Mouse (Mus musculus): ENCODE results near the gene Gm30302.
"Not testable (repeated sequence)": the region's sequence is repeated elsewhere in the genome, so short reads cannot be mapped to it uniquely, and the experiment has no call there.

Gene Gm30302

DNA sequence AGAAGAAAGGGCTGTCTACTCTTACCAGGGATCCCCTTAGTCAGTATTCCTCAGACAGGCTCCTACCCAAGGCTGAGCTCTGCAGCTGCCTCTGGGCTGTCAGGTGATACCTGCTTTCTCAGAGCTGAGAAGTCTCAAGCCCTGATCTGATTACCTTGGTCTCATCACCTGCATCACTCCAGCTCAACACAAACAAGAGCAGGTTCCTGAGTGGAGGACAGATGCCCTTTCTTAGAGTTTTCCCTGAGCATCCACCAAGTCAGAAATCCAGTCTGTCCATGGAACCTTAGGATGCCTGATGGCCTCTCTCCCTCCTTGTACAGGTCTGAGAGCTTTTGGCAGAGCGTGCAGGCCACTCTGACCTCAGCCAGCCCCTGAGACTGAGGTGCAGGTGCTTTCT, at the start of gene Gm30302:
TSS of gene Gm30302 (minus strand) at position 101 of the 400 bp plus-strand sequence.
- DNase-seq (ENCODE audit: low spot score in 2 of 2): no peak

GRCm38 (mm10) chr13:49846751-49847150, 48.0 kb upstream of the Gm30302 start:
- peak in 1 of 2 experiments; percentile 16 for DNase-seq (ENCODE audit: low spot score in 2 of 2)

GRCm38 (mm10) chr13:49846141-49846540, 47.3 kb upstream of the Gm30302 start:
- DNase-seq (ENCODE audit: low spot score in 2 of 2): no peak

DNA sequence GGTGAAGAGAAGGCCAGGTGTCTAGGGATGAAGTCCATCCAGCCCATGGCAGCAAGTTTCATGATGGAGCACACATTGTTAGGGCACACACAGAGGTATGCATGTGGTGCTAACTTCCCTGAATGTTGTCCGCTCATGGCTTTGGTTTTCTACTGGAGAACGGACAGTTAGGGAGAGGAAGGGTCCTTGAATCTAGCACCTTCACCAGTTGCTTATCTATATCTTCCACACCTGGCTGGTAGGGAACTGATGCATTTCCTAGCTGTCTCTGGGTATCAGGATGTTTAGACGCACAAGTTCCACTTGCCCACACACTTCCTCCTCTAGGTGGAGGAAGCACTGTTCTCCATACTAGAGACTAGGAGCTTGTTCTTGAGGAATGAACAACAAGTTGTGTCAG, 46.9 kb upstream of the Gm30302 start:
- DNase-seq (ENCODE audit: low spot score in 2 of 2): no peak

- peak in 1 of 2 experiments; percentile 41 for DNase-seq (ENCODE audit: low spot score in 2 of 2)
Observed at GRCm38 (mm10) chr13:49844071-49844470, 45.3 kb upstream of the Gm30302 start.

DNA sequence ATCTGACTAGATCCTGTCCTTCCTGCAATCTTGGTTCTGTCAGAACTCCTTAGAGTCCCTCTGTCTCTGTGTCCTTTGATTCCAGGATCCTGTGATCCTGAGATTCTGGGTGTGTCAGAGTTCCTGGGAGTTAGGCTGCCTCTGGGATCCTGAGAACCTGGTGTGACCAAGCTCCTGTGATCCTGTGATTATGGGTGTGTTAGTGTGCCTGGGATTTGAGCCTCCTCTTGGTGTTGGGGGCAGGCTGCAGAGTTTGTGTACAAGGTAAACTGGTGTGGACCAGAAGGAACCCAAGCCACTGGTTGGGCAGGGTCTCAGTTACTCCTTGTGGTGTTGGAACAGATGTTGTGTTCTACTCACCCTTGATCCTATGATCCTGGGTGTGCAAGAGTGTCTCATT, 42.4 kb upstream of the Gm30302 start:
- no peak for DNase-seq (ENCODE audit: low spot score in 2 of 2)

DNA sequence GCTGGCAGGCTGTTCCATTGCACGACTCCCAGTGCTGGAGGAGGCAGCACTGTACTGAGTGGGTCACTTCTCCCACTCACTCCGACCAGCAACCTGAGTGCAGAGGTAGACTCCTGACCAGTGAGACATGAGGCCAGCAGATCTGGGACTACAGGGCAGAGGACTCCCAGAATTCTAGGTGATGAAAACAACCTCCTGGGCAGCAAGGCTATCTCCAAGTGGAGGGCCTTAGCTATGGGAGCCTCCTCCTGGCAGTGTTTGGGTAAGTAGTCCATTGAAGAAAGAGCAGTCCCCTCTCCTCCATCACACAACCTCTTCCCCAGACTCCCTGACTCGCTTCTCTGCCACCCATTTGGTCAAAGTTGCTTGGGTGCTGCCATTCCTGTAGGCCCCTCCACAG, 31.6 kb upstream of the Gm30302 start:
- peak in 1 of 2 experiments; percentile 46 for DNase-seq (ENCODE audit: low spot score in 2 of 2)

DNA sequence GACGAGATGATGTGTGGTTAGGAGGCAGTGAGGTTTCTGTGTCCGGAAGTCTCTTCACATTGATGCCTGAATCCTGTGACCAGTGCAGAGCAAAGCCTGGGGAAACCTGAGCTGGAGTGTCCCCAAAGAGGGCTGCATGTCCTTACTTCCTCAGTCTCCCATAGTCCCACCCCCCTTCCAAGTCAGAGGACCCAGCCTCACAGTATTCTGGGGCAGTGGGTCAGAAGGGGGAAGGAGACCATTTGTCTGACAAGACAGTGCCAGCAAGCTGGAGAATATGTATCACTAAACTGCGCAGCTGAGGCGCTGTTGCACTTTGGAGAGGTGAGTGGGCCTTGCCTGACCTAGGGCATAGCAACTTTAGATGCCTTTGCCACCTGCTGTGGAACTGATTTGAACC, 26.5 kb upstream of the Gm30302 start:
- DNase-seq (ENCODE audit: low spot score in 2 of 2): peak in 1 of 2 experiments; percentile 43

- no peak for DNase-seq (ENCODE audit: low spot score in 2 of 2)
Observed at GRCm38 (mm10) chr13:49814958-49815357, 16.2 kb upstream of the Gm30302 start.

DNA sequence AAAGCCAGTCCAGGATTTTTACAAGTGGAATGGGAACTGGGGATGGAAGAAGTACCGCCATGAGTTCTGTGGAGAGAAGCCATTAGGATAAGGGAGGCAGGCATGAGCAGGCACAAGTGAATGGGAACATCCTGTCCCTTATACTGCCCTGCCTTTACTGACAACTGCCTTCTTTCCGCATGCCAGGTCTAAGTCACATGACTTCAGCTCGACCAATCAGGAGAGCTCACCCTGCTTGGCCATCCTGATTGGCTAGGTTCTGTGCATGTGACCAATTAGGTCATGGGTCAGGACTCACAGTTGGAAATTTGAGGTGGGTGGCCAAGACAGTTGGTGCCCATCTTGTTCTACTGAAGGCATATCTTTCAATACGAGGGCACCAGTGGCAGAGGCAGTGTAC, 15.6 kb upstream of the Gm30302 start:
- DNase-seq (ENCODE audit: low spot score in 2 of 2): peak in 1 of 2 experiments; percentile 44

DNA sequence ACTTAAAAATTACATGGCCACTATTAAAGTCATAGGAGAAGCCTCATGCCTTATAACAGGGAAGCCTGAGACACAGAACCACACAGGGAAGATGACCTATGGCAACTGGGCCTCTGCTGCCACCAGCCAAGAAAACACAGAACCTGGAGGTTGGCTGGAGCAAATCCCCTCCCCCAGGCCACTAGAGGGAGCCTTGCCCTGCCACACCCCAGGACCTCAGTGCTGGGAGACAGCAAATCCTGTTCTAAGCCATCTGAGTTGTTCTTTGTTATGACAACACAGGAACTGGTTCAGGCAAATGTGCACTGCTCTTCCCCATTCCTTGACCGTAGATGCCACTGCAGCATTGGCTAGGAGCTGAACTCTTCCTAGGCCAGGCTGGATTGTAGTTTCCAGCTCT, 8.3 kb upstream of the Gm30302 start:
- DNase-seq (ENCODE audit: low spot score in 2 of 2): peak; percentile 13 to 53

DNA sequence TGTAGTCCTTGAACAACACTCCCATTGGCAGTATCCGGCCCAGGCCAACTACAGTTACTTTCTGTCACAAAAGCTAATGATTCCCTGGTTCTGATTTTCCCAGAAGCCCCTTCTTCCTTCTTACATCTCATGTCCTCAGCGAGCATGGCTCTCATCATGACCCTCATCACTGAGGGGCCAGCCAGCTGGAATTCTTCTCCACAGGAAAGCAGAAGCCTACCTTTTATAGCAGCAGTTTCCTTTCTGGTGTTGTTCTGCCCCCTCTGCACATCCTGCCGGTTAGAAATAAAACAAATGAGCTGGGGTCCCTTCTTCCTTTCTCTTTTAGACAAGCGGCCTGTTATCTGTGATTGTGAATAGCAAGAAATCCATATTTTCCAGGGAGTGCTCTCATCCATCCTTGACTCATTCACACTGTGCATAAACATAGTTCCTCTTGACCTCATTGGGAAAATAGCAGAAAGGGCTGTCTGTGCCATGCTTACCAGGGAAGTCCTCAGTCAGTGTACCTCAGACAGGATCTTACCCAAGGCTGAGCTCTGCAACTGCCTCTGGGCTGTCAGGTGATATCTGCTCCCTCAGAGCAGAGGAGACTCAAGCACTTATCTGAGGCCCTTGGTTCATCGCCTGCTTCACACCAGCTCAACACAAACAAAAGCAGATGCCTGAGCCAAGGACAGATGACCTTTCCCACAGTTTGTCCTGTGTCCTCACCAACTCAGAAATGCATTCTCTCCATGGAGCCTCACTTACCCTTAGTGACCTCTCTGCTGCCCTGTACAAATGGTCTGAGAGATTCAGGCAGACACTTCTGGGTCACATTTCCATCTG, 10.0 kb downstream of the Gm30302 start:
- no peak for DNase-seq (ENCODE audit: low spot score in 2 of 2)

- no peak for DNase-seq (ENCODE audit: low spot score in 2 of 2)
Observed at GRCm38 (mm10) chr13:49783899-49784298, 14.9 kb downstream of the Gm30302 start.

- DNase-seq (ENCODE audit: low spot score in 2 of 2): not testable (repeated sequence)
Observed at GRCm38 (mm10) chr13:49771536-49771935, 27.3 kb downstream of the Gm30302 start.

DNA sequence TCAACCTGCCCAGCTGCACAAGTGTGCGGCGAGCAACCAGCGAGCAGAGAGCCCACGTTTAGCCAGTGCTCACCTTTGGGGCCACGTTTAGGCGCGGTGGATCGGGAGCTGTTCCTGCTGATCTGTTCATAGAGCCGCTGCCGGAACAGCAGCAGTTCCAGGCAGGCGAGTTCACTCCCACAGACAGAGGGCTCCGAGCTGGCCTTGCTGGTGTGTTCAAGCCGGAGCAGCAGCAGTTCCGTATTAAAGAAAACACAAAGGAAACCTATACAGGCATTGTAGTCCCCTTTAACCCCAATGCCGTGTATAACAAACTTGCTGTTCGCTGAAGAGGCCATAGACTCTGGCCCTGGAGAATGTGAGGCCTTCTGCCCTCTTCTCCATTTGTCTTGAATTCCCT, 29.7 kb downstream of the Gm30302 start:
- no peak for DNase-seq (ENCODE audit: low spot score in 2 of 2)

GRCm38 (mm10) chr13:49768048-49768447, 30.8 kb downstream of the Gm30302 start:
- no peak for DNase-seq (ENCODE audit: low spot score in 2 of 2)

DNA sequence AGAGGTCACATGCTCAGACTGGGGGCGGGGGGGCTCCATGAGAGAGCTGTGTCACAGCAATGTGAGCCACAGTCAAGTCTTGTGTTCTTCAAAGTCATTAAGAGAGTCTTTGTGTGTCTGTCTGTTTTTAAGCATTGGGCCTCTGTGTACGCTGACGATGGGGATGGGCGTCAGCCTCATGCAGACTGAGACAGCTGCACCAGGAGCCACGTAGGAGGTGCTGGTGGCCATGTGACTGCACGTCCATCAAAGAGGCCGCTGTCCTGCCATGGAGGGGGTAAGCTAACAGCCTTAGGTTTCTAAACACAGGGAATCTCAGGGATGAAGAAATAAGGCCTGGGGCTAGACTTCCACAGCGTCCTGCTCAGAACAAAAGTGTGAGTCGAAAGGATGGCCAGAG, 32.5 kb downstream of the Gm30302 start:
- DNase-seq (ENCODE audit: low spot score in 2 of 2): no peak

- DNase-seq (ENCODE audit: low spot score in 2 of 2): no peak
Observed at GRCm38 (mm10) chr13:49765306-49765705, 33.5 kb downstream of the Gm30302 start.

DNA sequence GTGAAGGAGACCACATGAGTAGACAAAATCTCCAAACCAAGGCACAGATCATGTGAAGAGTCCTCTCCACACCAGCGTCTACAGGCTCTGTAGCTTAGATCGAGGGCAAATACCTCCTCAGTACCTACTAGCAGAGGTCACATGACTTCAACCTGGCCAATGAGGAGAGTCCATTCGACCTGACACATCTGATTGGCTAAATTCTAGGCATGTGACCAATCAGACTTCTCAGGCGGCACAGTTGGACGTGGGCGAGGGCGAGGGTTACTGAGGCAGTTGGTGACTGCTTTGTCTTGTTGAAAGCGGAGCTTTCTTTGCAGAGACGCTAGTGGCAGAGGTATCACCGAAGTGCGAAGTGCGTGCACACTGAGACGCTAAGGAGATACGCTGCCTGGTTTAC, 36.6 kb downstream of the Gm30302 start:
- no peak for DNase-seq (ENCODE audit: low spot score in 2 of 2)

DNA sequence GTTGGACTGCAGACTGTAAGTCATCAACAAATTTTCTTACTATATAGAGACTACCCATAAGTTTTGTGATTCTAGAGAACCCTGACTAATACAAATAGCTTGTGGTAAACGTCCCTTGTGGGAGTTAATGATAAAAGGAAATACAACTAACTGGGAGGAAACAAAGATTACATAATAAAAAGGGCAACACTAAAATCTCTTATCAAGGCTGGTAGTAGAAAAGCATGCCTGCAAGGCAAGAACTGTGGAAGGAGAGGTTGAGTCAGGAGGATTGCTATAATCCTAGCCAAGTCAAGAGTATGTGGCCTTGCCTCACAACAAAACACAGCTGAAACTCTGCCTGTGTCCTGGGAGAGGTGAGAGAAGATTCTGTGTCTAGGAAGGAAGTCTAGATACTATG, 38.1 kb downstream of the Gm30302 start:
- DNase-seq (ENCODE audit: low spot score in 2 of 2): no peak

- no peak for DNase-seq (ENCODE audit: low spot score in 2 of 2)
Observed at GRCm38 (mm10) chr13:49757966-49758365, 40.8 kb downstream of the Gm30302 start.

GRCm38 (mm10) chr13:49756591-49756990, 42.2 kb downstream of the Gm30302 start:
- DNase-seq (ENCODE audit: low spot score in 2 of 2): no peak

DNA sequence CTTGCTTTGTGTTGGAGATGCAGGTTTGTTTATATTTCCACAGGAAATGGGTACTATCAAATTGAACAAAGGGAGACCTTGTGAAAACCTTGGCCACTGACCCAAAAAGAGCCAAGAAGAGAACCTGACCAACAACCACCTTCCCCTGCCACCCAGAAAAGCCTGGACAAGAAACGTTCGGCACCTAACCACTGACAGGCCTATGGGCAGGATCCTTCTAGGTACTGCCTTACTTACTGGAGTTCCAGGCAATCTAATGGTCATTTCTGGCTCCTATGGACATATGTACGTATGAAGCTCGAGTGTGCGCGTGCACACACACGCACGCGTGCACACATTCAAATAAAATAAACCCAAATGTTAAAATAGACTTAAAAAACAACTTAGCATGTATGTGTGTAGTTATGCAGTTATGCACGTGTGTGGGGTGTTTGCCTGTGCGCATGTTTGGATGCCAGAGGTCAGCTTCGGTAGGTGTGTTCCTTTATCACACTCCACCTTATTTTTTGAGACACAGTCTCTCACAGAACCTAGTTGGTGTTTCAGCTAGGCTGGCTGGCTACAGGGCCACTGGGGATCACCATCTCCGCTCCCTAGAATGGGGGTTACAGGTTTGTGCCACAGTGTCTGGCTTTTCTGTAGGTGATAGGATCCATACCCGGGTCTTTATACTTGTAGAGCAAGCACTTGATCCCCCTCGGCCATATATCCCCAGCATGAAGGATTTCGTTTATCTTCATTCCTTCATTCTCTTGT, 57.3 kb downstream of the Gm30302 start:
- DNase-seq (ENCODE audit: low spot score in 2 of 2): no peak

Measured in spleen, postnatal 4 days (tissue).